Mouse (Mus musculus) midbrain, embryonic 16.5 days (tissue): ENCODE results near the gene Sec62. TPM values are rescaled to one million over a fixed set of nuclear protein-coding genes. Genes with fewer than 3 reads are reported as not detected.
A peak's percentile ranks its signal among the peaks of the same experiment; 100 is the strongest.
"Not testable (repeated sequence)": the region's sequence is repeated elsewhere in the genome, so short reads cannot be mapped to it uniquely, and the experiment has no call there.

ENCODE experiments used
- ATAC-seq: fragments of 200-750 bp; cut with Nextera tagmentation; 2 replicates; pipeline ENCODE4 v1.8.0; 2017; ENCODE audit warnings: moderate TSS enrichment
- H3K27ac ChIP-seq: fragments of 300-500 bp; sonication (generic); 2 replicates; pipeline ENCODE4 v1.5.1; 2014; ENCODE audit warnings: mild to moderate bottlenecking, low read length, mixed read lengths
- H3K27me3 ChIP-seq: fragments of 300-500 bp; sonication (generic); 2 replicates; pipeline ENCODE4 v1.6.1; 2014; ENCODE audit warnings: low read depth, low read length, mixed read lengths; ENCODE audit not compliant: control insufficient read depth, insufficient read depth
- H3K36me3 ChIP-seq: fragments of 300-500 bp; sonication (generic); 2 replicates; pipeline ENCODE4 v1.6.1; 2014; ENCODE audit warnings: mild to moderate bottlenecking, low read length, moderate library complexity, mixed read lengths; ENCODE audit not compliant: control insufficient read depth, insufficient read depth
- H3K4me1 ChIP-seq: fragments of 300-500 bp; sonication (generic); 2 replicates; pipeline ENCODE4 v1.6.1; 2014; ENCODE audit warnings: mild to moderate bottlenecking, low read length, mixed read lengths; ENCODE audit not compliant: control insufficient read depth, insufficient read depth
- H3K4me2 ChIP-seq: fragments of 300-500 bp; sonication (generic); 2 replicates; pipeline ENCODE4 v1.6.1; 2014; ENCODE audit warnings: mild to moderate bottlenecking, low read length, mixed read lengths
- H3K4me3 ChIP-seq: fragments of 300-500 bp; sonication (generic); 2 replicates; pipeline ENCODE4 v1.5.1; 2014; ENCODE audit warnings: low read depth, mild to moderate bottlenecking, low read length, moderate library complexity, mixed read lengths
- H3K9ac ChIP-seq: fragments of 300-500 bp; sonication (generic); 2 replicates; pipeline ENCODE4 v1.6.1; 2014; ENCODE audit warnings: low read depth, low read length, mixed read lengths
- H3K9me3 ChIP-seq: fragments of 300-500 bp; sonication (generic); replicated peaks from 2 replicates; pipeline ENCODE4 v1.6.1; 2014; ENCODE audit warnings: mild to moderate bottlenecking, low read length, mixed read lengths; ENCODE audit not compliant: control insufficient read depth, poor library complexity, severe bottlenecking
- WGBS: fragments of 180-500 bp; shearing (Covaris S2); extraction: QIAGEN DNeasy Blood & Tissue Kit; methylation state at CpG from one replicate; pipeline ENCODE4 v1.1.7; 2014; 5-methylcytosine and 5-hydroxymethylcytosine counted together
- polyA plus RNA-seq: library from polyadenylated mRNA; unstranded; fragments of >200 nt; fragmentation: Nextera tagmentation; extraction: Ambion mirVana; gene quantifications from 2 replicates; pipeline ENCODE4 v1.2.1, GENCODE M21; 2015

The Sec62 gene
- polyA plus RNA-seq, 1 experiment from 2014 or later, result 82.8 TPM

DNA sequence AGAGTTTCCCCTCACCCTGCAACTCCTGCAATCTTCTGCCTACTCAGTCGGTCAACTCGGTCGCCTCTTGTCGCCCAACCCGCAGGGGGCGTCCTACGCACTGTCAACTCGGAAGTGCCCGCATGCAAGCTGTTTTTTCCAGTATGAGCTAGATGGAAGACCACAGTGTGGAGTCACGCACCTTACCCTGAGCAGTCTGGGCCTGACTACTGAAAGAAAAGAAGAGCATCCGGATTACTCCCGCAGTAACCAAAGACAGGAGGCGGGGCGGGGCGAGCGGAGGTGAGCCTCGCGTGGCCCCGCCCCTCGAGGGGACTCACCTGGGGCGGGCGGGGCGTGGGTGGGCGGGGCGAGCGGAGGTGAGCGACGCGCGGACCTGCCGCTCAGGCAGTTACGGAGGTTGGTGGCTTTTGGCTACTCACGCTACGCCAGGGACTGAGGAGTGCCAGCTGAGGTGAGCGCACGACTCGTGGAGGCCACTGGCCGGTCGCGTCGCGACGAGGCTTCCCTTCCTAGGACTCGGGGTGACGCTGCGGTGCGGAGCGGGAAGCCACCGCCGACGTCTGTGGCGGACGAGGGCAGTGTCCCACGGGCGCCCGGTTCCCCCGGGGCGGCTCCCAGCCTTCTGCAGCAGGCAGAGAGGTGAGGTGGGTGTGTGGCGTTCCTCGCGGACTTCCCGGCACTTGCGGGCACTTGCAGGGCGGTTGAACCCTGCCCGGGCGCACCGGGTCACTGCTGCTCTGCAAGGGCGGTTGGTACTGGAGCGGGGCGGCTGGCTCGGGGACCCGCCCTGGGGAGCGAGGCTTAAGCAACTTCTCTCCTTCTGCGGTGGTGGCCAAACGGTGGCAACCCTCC lies 63.2 kb downstream of the Sec62 start, which contains the start of gene Gpr160:
TSS of gene Gpr160 (plus strand) at position 347 of the 855 bp plus-strand sequence.
- peak; percentile 91 for ATAC-seq
- WGBS, result under 1% methylated on average over 72 of the region's 75 CpGs
- Histone ChIP-seq H3K4me2 (peak within 1 kb of the TSS; percentile 99), H3K36me3 (no peaks in the 10 kb centered on the region), H3K9me3 (no peaks in the 10 kb centered on the region), H3K27me3 (peaks cover 12% of the 10 kb centered on the region), H3K4me1 (0 out of 2 replicates have a peak, but pooled peaks cover 2% of the 10 kb centered on the region), H3K27ac (no peak within 1 kb of the TSS), H3K9ac (peak within 1 kb of the TSS; percentile 66), H3K4me3 (peak within 1 kb of the TSS; percentile 66)

DNA sequence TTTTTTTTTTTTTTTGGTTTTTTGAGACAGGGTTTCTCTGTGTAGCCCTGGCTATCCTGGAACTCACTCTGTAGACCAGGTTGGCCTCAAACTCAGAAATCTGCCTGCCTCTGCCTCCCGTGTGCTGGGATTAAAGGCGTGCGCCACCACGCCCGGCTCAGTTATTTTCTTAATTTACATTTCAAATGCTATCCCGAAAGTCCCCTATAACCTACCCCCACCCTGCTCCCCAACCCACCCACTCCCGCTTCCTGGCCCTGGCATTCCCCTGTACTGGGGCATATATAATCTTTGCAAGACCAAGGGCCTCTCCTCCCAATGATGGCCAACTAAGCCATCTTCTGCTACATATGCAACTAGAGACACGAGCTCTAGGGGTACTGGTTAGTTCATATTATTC lies 66.9 kb downstream of the Sec62 start:
- H3K9me3 ChIP-seq, H3K4me3 ChIP-seq, H3K4me2 ChIP-seq, ATAC-seq, H3K4me1 ChIP-seq, H3K27ac ChIP-seq, H3K36me3 ChIP-seq, H3K9ac ChIP-seq: not testable (repeated sequence)
- WGBS, result 93% methylated on average over 8 of the region's 8 CpGs
- H3K27me3 ChIP-seq, result peaks cover 12% of the 10 kb centered on the region

DNA sequence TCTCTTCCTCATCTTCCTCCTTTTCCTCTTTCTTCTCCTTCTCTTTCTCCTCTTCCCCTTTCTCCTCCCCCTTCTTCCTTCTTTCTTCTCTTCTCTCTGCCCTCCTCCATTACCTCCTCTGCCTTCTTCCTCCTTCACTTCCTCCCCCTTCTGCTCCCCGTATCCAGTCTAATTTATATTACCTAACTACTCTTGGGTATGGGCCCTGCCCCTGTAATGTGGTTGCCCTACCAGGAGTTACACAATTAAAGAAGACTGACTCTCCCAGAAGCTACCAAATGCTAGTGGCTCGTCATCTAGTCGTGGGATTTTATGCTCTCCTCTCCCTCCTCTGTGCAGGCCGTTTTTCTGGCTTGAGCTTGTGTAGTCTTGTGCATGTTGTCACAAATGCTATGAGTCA lies 68.0 kb downstream of the Sec62 start:
- H3K4me3 ChIP-seq, result no peak overlapping the region
- no peak overlapping the region for H3K27ac ChIP-seq
- 85% methylated on average over 4 of the region's 4 CpGs for WGBS
- H3K36me3 ChIP-seq, result no peaks in the 10 kb centered on the region
- H3K4me2 ChIP-seq, result no peak overlapping the region
- H3K4me1 ChIP-seq, result 0 out of 2 replicates have a peak, but pooled peaks cover 2% of the 10 kb centered on the region
- no peak overlapping the region for H3K9ac ChIP-seq
- no peak for ATAC-seq
- no peaks in the 10 kb centered on the region for H3K9me3 ChIP-seq
- peaks cover 7% of the 10 kb centered on the region for H3K27me3 ChIP-seq

DNA sequence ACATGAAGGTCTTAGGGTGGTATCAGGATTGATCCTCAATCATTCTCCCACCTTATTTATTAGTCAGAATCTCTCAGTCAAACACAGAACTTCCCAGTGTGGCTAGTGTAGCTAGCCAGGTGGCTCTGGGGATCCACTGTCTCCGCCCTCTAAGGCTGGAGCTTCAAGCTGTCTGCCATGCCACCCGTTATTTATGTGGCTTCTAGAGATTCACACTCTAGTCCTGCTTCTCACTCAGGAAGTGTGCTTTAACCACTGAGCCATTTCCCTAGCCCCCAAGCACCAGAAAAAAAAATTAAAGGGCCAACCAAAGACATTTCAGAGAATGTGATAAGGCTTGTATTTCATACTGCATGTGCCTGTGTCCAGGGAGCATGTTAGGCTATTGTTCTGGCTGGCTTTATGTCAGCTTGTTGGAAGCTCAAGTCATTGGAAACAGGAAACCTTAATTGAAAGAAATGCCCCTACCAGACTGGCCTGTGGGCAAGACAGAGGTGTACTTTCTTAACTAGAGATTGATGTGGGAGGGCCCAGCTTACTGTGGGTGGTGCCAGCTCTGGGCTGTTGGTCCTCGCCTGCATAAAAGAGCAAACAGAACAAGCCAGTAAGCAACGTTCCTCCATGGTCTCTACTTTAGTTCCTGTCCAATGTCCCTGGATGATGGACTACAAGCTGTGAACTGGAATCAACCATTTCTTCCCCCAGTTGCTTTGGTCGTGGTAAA lies 71.2 kb downstream of the Sec62 start:
- H3K4me1 ChIP-seq, result no peaks in the 10 kb centered on the region
- H3K36me3 ChIP-seq, result no peaks in the 10 kb centered on the region
- H3K9me3 ChIP-seq, result no peaks in the 10 kb centered on the region
- WGBS, result 79% methylated on average over 5 of the region's 5 CpGs
- H3K27ac ChIP-seq, result no peak overlapping the region
- no peak for ATAC-seq
- H3K27me3 ChIP-seq, result no peaks in the 10 kb centered on the region
- no peak overlapping the region for H3K9ac ChIP-seq
- H3K4me2 ChIP-seq, result no peak overlapping the region
- no peak overlapping the region for H3K4me3 ChIP-seq

DNA sequence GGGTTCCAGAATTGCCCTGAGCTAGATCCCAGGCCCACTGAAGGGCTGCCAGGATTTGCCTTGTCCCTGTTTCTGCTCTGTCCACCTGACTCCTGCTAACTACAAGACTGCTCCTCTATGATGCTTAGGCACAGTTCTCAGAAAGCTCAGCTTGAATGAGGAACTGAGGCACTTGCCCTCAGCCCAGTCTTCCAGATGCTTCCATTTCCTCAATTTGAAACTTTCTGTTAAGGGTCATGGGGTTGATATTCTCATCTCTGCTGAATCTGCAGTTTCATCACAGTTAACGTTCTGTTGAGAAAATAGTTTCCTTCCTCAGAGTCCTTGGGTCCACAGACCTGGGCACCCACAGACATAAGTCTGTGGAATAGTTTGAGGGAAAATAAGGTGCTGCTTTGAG lies 72.0 kb downstream of the Sec62 start:
- no peaks in the 10 kb centered on the region for H3K36me3 ChIP-seq
- no peaks in the 10 kb centered on the region for H3K4me1 ChIP-seq
- no peaks in the 10 kb centered on the region for H3K9me3 ChIP-seq
- H3K4me2 ChIP-seq, result no peak overlapping the region
- ATAC-seq, result no peak
- no peaks in the 10 kb centered on the region for H3K27me3 ChIP-seq
- no peak overlapping the region for H3K4me3 ChIP-seq
- H3K27ac ChIP-seq, result no peak overlapping the region
- no peak overlapping the region for H3K9ac ChIP-seq
- WGBS, result 94% methylated on average over 1 of the region's 1 CpGs

DNA sequence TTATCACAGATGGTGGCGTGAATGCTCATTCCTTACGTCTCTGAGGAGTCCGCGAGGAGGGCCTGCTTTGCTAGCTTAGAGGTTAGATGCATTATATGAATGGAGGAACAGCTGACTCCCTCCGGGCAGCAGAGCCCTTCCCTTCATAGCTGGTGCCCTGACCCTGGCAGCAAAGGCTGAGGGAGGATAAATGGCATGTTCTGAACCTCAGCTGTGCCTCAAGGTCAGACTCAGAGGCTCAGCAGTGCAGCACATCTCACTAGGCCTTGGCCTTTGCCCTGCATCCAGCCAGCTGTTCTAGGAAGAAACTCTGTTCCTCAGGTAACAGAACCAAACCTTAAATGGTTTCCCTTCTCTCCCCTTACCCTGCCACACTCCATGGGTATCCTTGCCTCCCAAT lies 75.5 kb downstream of the Sec62 start:
- H3K4me1 ChIP-seq, result no peaks in the 10 kb centered on the region
- WGBS, result 78% methylated on average over 5 of the region's 5 CpGs
- no peak for ATAC-seq
- no peak overlapping the region for H3K27ac ChIP-seq
- H3K36me3 ChIP-seq, result no peaks in the 10 kb centered on the region
- no peak overlapping the region for H3K4me3 ChIP-seq
- no peaks in the 10 kb centered on the region for H3K9me3 ChIP-seq
- no peaks in the 10 kb centered on the region for H3K27me3 ChIP-seq
- H3K9ac ChIP-seq, result no peak overlapping the region
- no peak overlapping the region for H3K4me2 ChIP-seq

DNA sequence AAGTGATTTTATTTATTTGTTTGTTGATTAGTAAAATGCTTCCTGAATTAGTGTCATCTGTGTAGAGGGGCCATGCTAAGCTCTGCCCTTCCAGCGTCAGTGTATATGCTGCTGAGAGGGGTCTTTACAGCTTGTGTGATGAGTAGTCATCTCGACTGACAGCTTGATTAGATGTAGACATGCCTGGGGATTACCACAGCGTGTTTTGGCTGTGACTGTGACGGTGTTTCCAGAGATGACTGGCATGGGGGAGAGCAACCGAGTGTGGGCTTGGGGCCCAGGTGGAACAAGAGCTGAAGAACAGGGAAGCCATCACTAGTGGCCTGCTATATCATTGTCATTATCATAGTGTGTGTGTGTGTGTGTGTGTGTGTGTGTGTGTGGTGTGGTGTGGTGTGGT lies 76.0 kb downstream of the Sec62 start:
- no peaks in the 10 kb centered on the region for H3K9me3 ChIP-seq

DNA sequence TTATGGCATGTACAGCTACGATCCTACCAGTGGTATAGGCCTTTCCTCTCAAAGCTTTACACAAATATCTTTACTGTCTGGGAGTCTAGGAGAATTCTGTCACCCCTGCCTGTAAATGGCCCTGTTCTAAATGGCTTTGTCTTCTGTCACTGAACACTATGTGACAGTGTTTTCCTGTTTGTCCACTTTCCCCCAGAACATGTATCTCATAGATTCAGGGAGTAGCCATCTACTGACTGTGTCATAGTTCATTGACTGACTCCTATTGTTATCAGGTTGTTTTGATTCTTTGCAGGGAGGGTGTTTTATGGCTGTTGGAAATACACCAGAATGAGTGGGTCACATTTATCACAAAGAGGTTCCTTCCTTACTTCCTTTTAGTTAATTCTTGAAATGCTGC lies 77.3 kb downstream of the Sec62 start:
- 96% methylated on average over 1 of the region's 1 CpGs for WGBS
- Histone ChIP-seq H3K36me3 (no peaks in the 10 kb centered on the region), H3K9ac (no peak overlapping the region), H3K27ac (no peak overlapping the region), H3K4me2 (no peak overlapping the region), H3K9me3 (no peaks in the 10 kb centered on the region), H3K4me3 (no peak overlapping the region), H3K27me3 (no peaks in the 10 kb centered on the region), H3K4me1 (no peaks in the 10 kb centered on the region)
- no peak for ATAC-seq

More for the DNA sequence above, 76.0 kb downstream of the Sec62 start:
- WGBS, result 68% methylated on average over 5 of the region's 5 CpGs
- no peak overlapping the region for H3K9ac ChIP-seq
- no peak overlapping the region for H3K4me3 ChIP-seq
- no peak overlapping the region for H3K27ac ChIP-seq
- H3K4me2 ChIP-seq, result no peak overlapping the region
- no peak for ATAC-seq
- no peaks in the 10 kb centered on the region for H3K36me3 ChIP-seq
- H3K27me3 ChIP-seq, result no peaks in the 10 kb centered on the region
- no peaks in the 10 kb centered on the region for H3K4me1 ChIP-seq
